Mouse (Mus musculus) cerebellum, adult 18-20 months (tissue): ENCODE measurements around the gene Slf2.

Experiments used
- DNase-seq, 2 experiments: peaks; one replicate each; pipeline ENCODE4 v3.0.0; 2021

The Slf2 gene

GRCm38 (mm10) chr19:44930744-44931453 lies at the start of gene Slf2:
Gene Slf2, plus strand, starts transcription at chr19:44931151.
- DNase-seq = peak; percentile 99

GRCm38 (mm10) chr19:44882552-44883024 lies 48.4 kb upstream of the Slf2 start:
- peak; percentile 37 to 49 for DNase-seq

- no peak for DNase-seq
Measured at GRCm38 (mm10) chr19:44884331-44884730, 46.6 kb upstream of the Slf2 start.

DNA sequence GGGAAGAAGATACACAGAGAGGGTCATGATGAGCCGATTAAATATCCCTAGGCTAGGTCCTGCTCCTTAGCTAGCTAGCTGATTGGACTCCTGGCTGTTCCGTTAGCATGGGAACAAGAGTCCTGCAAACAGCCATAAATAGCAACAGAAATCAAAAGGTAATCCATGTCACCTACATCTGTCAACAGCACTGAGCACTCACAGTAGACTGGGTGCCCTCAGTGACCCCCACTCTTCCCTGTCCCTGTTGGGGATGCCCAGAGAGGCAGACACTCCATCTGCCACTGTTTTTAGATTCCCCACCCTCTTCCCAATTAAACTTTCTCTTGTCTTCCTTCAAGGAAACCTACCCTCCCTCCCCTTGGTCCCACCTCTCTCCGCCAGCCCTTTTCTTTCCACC lies 44.5 kb upstream of the Slf2 start:
- no peak for DNase-seq

GRCm38 (mm10) chr19:44887679-44888235 lies 43.2 kb upstream of the Slf2 start:
- DNase-seq = peak; percentile 44 to 59

DNA sequence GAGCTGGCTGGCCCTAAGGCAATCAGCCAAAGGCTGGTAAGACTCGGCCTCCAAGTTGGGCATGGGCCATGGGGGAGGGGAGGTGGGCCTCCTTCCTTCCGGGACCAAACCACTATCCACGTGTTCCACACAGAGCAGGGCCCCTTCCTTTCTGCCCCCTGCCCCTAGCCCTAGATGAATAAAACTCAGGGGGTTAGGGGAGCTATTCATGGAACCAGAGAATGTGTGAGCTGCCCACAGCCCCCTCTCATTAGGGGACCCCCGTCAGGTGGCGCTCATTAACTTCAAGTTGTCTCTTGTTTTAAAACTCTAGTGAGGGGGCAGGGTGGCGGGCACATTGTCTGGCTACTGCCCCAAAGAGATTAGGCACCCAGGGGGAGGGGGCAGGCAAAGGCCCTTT lies 41.4 kb upstream of the Slf2 start:
- no peak for DNase-seq

DNA sequence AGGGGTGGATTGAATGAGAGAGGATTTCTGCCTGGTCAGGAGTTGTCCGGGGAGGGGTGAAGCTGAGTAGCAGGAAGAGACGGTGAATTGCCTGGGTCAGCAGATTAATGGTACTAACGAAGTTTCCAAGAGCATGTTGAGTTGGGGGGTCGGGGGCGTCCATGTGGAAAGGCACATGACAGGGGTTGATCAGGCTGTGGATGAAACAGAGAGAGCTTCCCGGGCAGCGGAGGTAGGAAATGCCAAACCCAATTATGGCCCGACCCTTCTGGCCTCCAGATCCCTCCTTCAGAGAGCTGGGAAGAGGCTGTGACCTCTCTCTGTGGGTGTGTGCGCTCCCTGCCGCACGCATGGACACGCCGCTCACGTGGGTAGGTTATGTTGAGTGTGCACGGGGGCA lies 39.5 kb upstream of the Slf2 start:
- no peak for DNase-seq

DNA sequence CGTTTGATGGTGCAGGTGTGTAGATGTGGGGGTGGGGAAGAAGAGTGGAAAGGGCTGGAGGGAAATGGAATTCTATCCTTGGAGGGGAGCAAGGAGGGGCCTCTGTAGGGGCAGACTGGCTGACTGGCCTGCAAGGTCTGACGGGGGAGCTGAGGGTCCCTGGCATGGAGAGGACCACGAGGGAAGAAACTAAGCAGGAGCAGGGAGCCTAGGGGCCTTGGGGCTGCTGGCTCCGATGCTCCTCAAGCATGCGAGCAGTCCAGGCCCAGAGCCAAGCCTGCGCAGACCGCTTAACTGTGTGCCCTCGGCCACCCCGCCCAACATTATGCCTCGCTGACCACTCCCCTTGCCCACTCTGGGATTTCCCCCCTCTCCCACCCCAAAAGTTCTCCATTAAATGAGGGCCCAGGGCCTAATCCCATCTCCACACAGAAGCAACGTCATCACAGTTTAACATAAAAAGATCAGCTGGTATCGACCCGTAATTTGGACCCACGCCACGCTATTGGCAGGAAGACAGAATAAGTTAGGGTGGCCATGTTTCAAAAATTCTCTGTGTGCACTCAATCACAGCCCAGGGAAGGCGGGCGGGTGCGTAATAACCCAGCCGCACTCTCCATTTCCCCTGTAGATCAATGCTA lies 37.6 kb upstream of the Slf2 start:
- no peak for DNase-seq

GRCm38 (mm10) chr19:44895245-44895644 lies 35.7 kb upstream of the Slf2 start:
- peak; percentile 67 to 73 for DNase-seq

- DNase-seq = no peak
Measured at GRCm38 (mm10) chr19:44896450-44896849, 34.5 kb upstream of the Slf2 start.

- DNase-seq = no peak
Measured at GRCm38 (mm10) chr19:44897521-44897920, 33.4 kb upstream of the Slf2 start.

DNA sequence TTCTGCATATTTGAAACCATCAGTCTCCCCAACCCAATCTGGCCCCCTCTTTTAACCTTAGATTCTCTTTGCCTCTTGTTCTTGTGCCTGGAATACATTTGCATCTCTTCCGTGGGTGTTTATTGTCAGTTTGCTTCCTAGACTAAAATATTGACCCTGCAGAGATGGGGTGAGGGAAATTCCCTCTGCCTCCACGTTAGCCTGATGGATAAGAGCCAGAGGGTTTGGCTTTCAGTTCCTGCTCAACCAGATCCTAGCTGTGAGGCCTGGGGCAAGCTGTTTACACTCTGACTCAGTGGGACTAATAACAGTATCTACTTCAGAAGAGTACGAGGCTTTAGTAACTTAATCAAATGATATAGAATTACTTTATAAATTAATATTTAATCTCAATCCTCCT lies 32.3 kb upstream of the Slf2 start:
- no peak for DNase-seq

GRCm38 (mm10) chr19:44899104-44899793 lies 31.7 kb upstream of the Slf2 start:
- DNase-seq = no peak

DNA sequence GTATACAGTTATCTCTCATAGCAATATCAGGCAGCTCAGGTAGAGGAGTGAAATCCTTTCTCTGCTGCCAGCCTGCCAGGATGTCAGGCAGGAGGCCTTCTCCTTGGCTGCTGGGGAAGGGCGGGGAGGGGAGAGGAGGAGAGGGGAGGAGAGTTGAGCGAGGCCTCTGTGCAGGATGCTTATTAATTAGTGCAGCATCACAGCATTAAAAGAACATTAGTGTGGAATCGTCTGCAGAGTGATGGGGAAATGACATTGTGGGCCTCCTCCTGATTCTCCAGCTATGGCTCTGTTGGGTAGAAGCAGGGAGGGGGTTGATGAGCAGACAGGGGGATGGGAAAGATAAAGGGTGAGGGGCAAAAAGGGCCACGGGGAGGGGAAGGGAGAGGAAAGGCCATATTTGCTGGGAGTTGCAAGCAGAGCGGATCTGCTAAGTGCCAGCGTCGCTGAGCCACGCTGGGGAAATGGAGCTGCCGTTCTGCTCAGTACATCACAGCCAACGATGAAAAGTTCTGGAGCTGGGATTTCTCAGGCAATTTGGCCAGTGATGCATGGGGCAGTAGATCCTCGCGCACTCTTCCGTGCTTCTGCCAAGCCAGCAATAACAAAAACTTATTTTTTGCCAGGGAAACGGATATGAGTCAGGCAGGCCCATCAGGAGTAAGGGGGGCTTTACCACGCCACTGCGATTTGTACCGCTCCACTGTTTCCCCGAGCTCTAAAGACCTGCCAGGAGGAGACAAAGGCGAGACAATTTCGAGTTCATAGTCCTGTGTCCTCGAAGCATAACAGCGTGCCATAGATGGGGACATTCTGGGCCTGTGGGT lies 30.8 kb upstream of the Slf2 start:
- DNase-seq = no peak

DNA sequence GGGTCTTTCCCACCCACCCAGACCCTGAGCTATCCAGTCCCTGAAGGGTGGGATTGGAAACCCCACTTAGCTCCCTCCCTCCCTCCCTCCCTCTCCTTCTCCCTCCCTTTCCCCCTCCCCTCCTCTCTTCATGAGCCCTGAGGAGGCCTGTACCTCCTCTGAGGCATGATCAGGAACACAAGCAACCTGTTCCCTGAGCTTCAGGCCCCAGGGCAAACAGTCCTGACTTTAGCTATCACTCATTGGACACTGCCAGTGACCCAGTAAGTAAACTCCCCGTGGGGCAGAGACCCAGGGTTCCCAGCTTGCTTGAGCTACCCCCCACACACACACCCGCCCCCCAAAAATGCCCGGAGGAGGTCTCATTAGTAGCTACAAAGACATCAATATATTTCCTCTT lies 29.9 kb upstream of the Slf2 start:
- no peak for DNase-seq

DNA sequence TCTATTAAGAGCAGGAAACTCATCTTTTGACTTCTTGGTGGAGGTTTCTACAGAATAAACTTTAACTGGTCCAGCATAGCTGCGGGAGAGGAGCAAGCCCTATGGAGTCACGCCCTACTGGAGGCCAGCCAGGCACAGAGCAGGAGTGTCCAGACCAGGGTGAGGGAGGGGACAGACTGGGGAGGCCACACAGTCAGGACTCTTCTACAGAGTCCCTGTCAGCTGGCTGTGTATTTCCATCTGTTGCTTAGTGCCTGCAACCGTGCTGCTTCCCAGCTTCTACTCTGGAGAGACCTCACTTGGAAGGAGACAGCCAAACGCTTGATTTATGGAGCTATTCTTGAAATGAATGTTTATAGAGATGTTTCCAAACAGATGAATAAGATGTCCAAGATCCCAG lies 28.6 kb upstream of the Slf2 start:
- DNase-seq = no peak

DNA sequence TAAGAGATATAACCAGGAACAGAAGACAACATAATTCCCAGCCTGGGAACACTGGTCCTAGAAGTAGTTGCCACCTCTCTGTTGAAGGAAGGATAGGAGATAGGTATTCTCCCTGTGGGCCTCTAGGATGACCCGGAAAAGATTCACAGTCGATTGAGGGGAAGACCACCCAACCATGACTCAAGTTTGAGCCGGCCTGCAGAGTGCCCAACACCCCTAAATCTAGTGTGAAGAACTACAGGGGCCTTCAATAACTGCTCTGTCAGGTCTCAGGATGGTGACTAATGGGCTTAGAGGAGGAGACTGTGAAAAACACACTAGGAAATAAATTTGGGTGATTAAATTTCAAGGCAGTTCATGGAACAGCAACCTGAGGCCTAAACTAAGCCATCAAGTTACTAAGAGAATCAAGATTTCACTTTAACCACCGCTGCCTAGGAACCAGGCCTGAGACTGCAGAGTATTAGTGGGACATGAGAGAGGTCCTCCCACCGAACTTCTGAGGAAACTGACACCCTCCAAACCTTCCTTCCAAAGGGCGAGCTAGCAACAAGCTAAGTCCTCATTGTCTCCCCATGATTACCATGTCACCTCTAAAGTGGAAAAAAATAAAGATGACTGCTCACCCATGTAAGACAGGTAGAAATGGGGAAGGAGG lies 27.5 kb upstream of the Slf2 start:
- no peak for DNase-seq

DNA sequence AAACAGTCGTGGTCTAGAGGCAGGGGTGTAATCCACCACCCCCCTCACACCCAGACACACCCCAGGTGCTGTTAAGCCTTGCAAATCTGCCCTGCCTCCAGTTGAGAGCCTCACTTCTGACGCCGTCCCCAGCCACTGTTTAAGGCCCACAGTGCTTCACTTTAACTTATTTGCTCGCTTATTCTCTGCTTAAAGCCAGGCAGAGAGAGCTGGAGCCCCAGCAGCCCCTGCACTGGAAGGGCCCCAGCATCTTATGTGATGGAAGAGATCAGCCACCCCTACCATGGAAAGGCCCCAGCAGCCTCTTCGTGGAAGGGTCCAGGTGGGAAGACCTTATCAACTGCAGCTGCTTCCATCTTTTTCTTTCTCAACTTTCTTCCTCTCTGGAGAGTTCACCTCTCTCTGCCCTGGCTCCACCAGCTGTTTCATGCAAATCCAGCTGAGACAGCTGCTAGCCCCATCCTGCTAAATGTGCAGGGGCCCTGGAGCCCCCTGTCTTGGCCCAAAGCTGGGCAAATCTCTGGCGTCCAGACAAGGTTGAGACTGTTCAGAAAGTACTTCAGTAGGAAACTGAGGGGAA lies 26.7 kb upstream of the Slf2 start:
- no peak for DNase-seq

DNA sequence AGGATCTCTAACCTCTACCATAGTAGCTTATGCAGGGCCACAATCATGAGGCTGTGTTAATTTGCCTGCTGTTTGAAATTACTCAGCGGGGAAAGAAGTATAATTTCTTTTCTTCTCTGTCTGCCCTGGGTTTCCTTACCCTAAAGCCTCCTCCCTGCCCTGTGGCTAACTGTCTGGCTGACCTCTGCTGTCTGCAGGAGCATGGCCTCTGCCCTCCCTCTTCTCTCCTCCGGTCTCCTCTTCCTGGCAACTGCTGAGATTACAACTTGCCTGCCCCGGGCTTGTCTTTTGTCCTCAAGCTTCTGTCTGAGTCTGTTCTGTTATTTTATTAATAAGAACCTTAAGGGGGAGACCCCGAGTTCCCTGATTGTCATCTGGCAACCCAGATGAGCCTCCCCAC lies 25.6 kb upstream of the Slf2 start:
- no peak for DNase-seq

GRCm38 (mm10) chr19:44907851-44908690 lies 22.9 kb upstream of the Slf2 start:
- no peak for DNase-seq
